Mouse (Mus musculus) hindbrain, postnatal 0 days (tissue): ENCODE results near the gene 1700074P13Rik. TPM values are rescaled to one million over a fixed set of nuclear protein-coding genes. Genes with fewer than 3 reads are reported as not detected.
A peak's percentile ranks its signal among the peaks of the same experiment; 100 is the strongest.

Experiments
- ATAC-seq: fragments of 200-750 bp; cut with Nextera tagmentation; 2 replicates; pipeline ENCODE4 v1.8.0; 2017; ENCODE audit warnings: mild to moderate bottlenecking, moderate TSS enrichment, moderate library complexity
- DNase-seq: peaks from one replicate; pipeline ENCODE4 v3.0.0-alpha.2; 2015; ENCODE audit warnings: low spot score
- H3K27ac ChIP-seq: fragments of 300-500 bp; sonication (generic); 2 replicates; pipeline ENCODE4 v1.5.1; 2014; ENCODE audit warnings: mild to moderate bottlenecking
- H3K27me3 ChIP-seq: fragments of 300-500 bp; sonication (generic); 2 replicates; pipeline ENCODE4 v1.6.1; 2014; ENCODE audit warnings: low read length, mixed read lengths; ENCODE audit not compliant: insufficient read depth
- H3K36me3 ChIP-seq: fragments of 300-500 bp; sonication (generic); 2 replicates; pipeline ENCODE4 v1.6.1; 2014; ENCODE audit warnings: low read length, mixed read lengths; ENCODE audit not compliant: insufficient read depth
- H3K4me1 ChIP-seq: fragments of 300-500 bp; sonication (generic); 2 replicates; pipeline ENCODE4 v1.6.1; 2014; ENCODE audit warnings: antibody characterized with exemption, low read length, mixed read lengths; ENCODE audit not compliant: insufficient read depth
- H3K4me2 ChIP-seq: fragments of 300-500 bp; sonication (generic); 2 replicates; pipeline ENCODE4 v1.6.1; 2014; ENCODE audit warnings: low read depth, mild to moderate bottlenecking, low read length, moderate library complexity, mixed read lengths
- H3K4me3 ChIP-seq: fragments of 300-500 bp; sonication (generic); 2 replicates; pipeline ENCODE4 v1.5.1; 2014; ENCODE audit warnings: low read length
- H3K9ac ChIP-seq: fragments of 300-500 bp; sonication (generic); replicated peaks from 2 replicates; pipeline ENCODE4 v1.6.1; 2014; ENCODE audit warnings: mild to moderate bottlenecking, low read length, moderate library complexity, mixed read lengths
- H3K9me3 ChIP-seq: fragments of 300-500 bp; sonication (generic); 2 replicates; pipeline ENCODE4 v1.6.1; 2016; ENCODE audit warnings: low read length, mixed read lengths
- CTCF ChIP-seq: IDR thresholded peaks from 2 replicates; pipeline ENCODE4 v1.5.1; 2016; ENCODE audit warnings: antibody characterized with exemption, control low read depth, low read depth
- WGBS: fragments of 180-500 bp; shearing (Covaris S2); extraction: QIAGEN DNeasy Blood & Tissue Kit; methylation state at CpG from one replicate; pipeline ENCODE4 v1.1.7; 2014; 5-methylcytosine and 5-hydroxymethylcytosine counted together
- polyA plus RNA-seq: library from polyadenylated mRNA; unstranded; fragments of >200 nt; fragmentation: Nextera tagmentation; extraction: Ambion mirVana; gene quantifications from 2 replicates; pipeline ENCODE4 v1.2.1, GENCODE M21; 2015
- total RNA-seq: library from RNA; depleted of rRNA; stranded (reverse); fragments of >200 nt; gene quantifications from 2 replicates; pipeline ENCODE4 v1.2.3, GENCODE M21; 2014; rRNA removed

1700074P13Rik gene
- total and polyA plus RNA-seq, 2 experiments from 2014 or later = not detected

DNA sequence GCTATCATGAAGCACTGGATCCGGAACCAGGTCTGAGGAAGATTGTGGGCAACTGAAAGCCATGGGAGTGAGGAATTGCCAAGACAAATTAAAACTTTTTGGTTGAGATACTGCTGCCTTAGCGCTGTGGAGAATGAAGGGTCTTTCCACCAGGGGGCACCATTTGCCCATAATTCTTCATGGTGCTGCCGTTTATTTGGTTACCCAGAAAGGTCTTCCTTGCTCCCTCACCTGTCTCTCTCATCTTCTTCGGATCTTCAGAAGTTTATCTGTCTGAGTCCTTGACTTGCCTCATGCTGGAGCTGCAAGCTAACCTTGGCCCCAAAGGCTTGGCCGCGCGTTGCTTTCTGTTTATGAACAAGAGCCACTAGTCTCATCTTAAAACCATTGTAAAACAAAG is 46.8 kb downstream of the 1700074P13Rik start:
- Histone ChIP-seq H3K36me3 (no peaks in the 10 kb centered on the region), H3K9ac (no peak overlapping the region), H3K27me3 (no peaks in the 10 kb centered on the region), H3K4me1 (no peaks in the 10 kb centered on the region), H3K4me3 (no peak overlapping the region), H3K27ac (no peak overlapping the region), H3K4me2 (no peak overlapping the region), H3K9me3 (no peaks in the 10 kb centered on the region)
- peak; percentile 6 for DNase-seq
- WGBS = 46% methylated on average over 7 of the region's 7 CpGs
- ATAC-seq = no peak
- peak; percentile 39 for TF ChIP-seq CTCF

GRCm38 (mm10) chr6:40891754-40892153 is 48.6 kb downstream of the 1700074P13Rik start:
- no peak overlapping the region for H3K4me2 ChIP-seq
- H3K4me1 ChIP-seq = no peaks in the 10 kb centered on the region
- ATAC-seq (no peak), DNase-seq (no peak)
- TF ChIP-seq CTCF = no peak
- H3K27me3 ChIP-seq = no peaks in the 10 kb centered on the region
- 89% methylated on average over 4 of the region's 4 CpGs for WGBS
- H3K9ac ChIP-seq = no peak overlapping the region
- no peak overlapping the region for H3K27ac ChIP-seq
- H3K36me3 ChIP-seq = no peaks in the 10 kb centered on the region
- no peaks in the 10 kb centered on the region for H3K9me3 ChIP-seq
- H3K4me3 ChIP-seq = no peak overlapping the region

GRCm38 (mm10) chr6:40890973-40891372 is 49.4 kb downstream of the 1700074P13Rik start:
- TF ChIP-seq CTCF = no peak
- Histone ChIP-seq H3K4me2 (no peak overlapping the region), H3K36me3 (no peaks in the 10 kb centered on the region), H3K27ac (no peak overlapping the region), H3K9ac (no peak overlapping the region), H3K4me3 (no peak overlapping the region), H3K27me3 (no peaks in the 10 kb centered on the region), H3K9me3 (no peaks in the 10 kb centered on the region), H3K4me1 (no peaks in the 10 kb centered on the region)
- ATAC-seq (no peak), DNase-seq (no peak)
- WGBS = 76% methylated on average over 1 of the region's 1 CpGs

DNA sequence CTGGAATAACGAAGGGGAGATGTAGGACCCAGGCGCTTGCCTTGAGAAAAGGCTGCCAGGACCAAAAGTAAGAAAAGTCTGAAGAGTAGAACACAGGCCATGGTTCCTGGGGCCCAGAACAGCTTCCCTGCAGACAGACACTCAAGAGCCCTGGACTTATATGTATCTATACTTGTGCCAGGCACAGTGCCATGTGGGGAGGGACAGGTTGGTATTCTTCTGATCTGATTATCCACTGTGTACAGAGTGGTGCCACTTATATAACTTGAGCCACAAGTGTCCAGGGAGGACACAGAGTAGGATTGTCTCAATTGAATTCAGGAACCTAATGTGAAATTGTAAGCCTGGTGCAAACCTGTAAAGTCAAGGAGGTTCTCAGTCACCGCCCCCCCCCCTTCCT is 53.0 kb downstream of the 1700074P13Rik start, which contains the start of gene Moxd2:
TSS of gene Moxd2 (minus strand) at position 101 of the 400 bp plus-strand sequence.
- H3K27me3 ChIP-seq = no peaks in the 10 kb centered on the region
- no peak within 1 kb of the TSS for H3K9ac ChIP-seq
- no peaks in the 10 kb centered on the region for H3K9me3 ChIP-seq
- no peak within 1 kb of the TSS for H3K27ac ChIP-seq
- WGBS = 92% methylated on average over 3 of the region's 3 CpGs
- H3K4me3 ChIP-seq = no peak within 1 kb of the TSS
- H3K4me2 ChIP-seq = no peak within 1 kb of the TSS
- DNase-seq = no peak
- H3K4me1 ChIP-seq = no peaks in the 10 kb centered on the region
- no peak for TF ChIP-seq CTCF
- no peaks in the 10 kb centered on the region for H3K36me3 ChIP-seq
- no peak for ATAC-seq

Other genes starting within 250 kb of the 1700074P13Rik start
- gene Moxd2, start 53.1 kb downstream of the 1700074P13Rik start, total RNA-seq = not detected in 2 replicates
- gene Moxd2, start 53.1 kb downstream of the 1700074P13Rik start, polyA plus RNA-seq = not detected in 2 replicates
- not detected in 2 replicates for gene Prss58, start 40.2 kb downstream of the 1700074P13Rik start, total RNA-seq
- gene Prss58, start 40.2 kb downstream of the 1700074P13Rik start, polyA plus RNA-seq = not detected in 2 replicates
- gene Gm4744, start 11.3 kb upstream of the 1700074P13Rik start, total RNA-seq = not detected in 2 replicates
- gene Gm4744, start 11.3 kb upstream of the 1700074P13Rik start, polyA plus RNA-seq = not detected in 2 replicates
- gene 1810009J06Rik, start 24.2 kb upstream of the 1700074P13Rik start, total RNA-seq = not detected in 2 replicates
- not detected in 2 replicates for gene 1810009J06Rik, start 24.2 kb upstream of the 1700074P13Rik start, polyA plus RNA-seq
- not detected in 2 replicates for gene Gm2663, start 58.9 kb upstream of the 1700074P13Rik start, total RNA-seq
- gene Gm2663, start 58.9 kb upstream of the 1700074P13Rik start, polyA plus RNA-seq = not detected in 2 replicates
- not detected in 2 replicates for gene 2210010C04Rik, start 95.0 kb upstream of the 1700074P13Rik start, total RNA-seq
- gene 2210010C04Rik, start 95.0 kb upstream of the 1700074P13Rik start, polyA plus RNA-seq = not detected in 2 replicates